Mouse (Mus musculus) thymus, adult 2 months (tissue): ENCODE data around the gene Rnf181.

Experiments used
- CTCF ChIP-seq: fragments of 200-500 bp; IDR thresholded peaks from 2 replicates; pipeline ENCODE4 v1.5.1; 2012; ENCODE audit warnings: mild to moderate bottlenecking, control low read depth, low read length, moderate library complexity, borderline replicate concordance; ENCODE audit not compliant: control insufficient read depth, poor library complexity, insufficient read depth; ENCODE audit errors: extremely low read depth
- POLR2A ChIP-seq: fragments of 200-500 bp; IDR thresholded peaks from 2 replicates; pipeline ENCODE4 v1.6.1; 2012; ENCODE audit warnings: mild to moderate bottlenecking, low read length, control low read depth, moderate library complexity; ENCODE audit not compliant: control insufficient read depth, poor library complexity, insufficient read depth; ENCODE audit errors: extremely low read depth

DNA sequence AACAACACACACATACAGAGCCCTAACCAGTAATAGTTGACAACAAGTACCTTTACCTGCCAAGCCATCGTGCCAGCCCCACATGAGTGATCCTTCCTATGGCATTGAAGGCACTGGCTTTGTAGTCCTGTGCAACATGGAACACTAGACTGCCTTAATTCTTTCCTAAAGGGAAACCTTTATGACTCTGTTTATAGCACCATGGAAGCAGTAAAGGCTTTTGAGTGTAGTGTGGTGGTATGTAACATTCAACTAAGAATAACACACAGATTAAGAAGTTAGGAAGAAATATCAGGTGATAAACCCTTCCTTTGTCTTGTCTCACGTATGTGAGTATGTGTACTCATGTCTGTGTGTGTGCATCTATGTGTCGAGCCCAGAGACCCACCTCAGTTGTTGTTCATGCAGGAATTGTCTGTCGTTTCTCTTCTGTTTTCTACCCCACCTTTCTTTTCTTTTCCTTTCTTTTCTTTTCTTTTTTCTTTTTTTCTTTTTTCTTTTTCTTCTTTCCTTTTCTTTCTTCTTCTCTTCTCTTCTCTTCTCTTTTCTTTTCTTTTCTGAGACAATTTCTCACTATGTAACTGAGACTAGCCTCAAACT, at the start of gene Rnf181:
- TF ChIP-seq CTCF = no peak
- TF ChIP-seq POLR2A = no peak
